Mouse (Mus musculus): Measurements from ENCODE around the gene Hfe.

GRCm38 (mm10) chr13:23743215-23743614, 32.6 kb upstream of the Hfe start:
- no peak for TF ChIP-seq CTCF (IDR thresholded peaks at IDR 0.05; ENCODE audit: control insufficient read depth, insufficient read depth, low read length)
- no peak for TF ChIP-seq POLR2A (IDR thresholded peaks at IDR 0.05; ENCODE audit: borderline replicate concordance, control insufficient read depth, low read depth, low read length)
